Mouse (Mus musculus) 3T3-L1 (cell line): ENCODE data around the gene Sh3pxd2a.
A peak's percentile ranks its signal among the peaks of the same experiment; 100 is the strongest.

ENCODE experiments used
- DNase-seq: peaks from one replicate; pipeline ENCODE4 v3.0.0-alpha.2; 2015; ENCODE audit warnings: low read depth, low spot score

Gene Sh3pxd2a

DNA sequence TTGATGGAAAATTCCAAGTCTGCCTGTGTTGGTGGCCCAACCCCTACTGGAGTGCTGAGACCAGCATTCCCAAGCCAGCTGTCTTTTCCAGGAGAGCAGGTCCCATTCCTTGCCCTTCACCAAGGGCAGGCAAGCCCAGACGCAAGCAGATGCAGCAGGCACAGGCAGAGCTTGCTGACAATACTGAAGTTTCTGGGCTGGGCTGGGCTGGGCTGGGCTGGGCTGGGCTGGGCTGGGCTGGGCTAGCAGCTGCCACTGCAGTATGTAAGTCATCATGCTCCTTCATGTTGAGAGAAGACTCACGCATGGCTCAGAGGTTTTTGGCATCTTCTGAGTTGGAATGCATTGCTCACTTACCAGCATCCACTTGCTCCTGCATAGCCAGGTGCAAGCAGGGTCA, 27.7 kb upstream of the Sh3pxd2a start:
- DNase-seq, result peak; percentile 93

DNA sequence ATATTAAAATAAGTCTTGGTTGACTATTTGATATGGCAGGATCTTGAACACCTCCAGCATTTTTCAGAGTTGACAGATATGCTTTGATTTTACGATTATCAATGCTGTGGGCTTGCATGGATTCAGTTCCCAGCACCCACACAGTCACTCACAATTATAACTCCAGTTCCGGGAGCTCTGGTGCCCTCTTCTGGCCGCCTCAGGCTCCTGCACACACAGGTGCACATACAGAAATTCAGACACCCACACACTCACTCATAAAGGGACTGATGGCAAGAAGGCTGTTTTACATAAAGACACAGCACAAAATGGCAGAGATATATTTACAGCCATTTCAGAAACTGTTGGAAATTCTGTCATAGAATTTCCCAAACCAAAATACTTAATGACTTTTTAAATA, 25.0 kb upstream of the Sh3pxd2a start:
- no peak for DNase-seq

DNA sequence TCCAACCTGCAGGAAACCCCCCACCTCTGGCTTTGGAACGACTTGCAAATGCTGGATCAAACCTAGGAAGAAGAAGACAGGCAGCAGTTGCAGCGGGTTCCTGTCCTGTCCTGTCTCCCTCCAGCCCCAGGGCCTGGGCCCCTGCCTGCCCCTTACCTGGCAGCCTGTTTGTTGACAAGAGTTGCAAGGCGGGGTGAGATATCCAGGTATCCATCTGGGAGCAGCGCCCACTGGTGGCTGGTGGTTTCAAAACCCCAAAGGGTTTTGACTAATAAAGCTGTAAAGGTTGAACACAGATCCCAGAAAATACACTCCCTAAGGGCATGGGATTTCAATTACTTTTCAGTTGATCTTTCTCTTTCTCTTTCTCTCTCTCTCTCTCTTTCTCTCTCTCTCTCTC, 24.0 kb upstream of the Sh3pxd2a start:
- DNase-seq, result no peak

DNA sequence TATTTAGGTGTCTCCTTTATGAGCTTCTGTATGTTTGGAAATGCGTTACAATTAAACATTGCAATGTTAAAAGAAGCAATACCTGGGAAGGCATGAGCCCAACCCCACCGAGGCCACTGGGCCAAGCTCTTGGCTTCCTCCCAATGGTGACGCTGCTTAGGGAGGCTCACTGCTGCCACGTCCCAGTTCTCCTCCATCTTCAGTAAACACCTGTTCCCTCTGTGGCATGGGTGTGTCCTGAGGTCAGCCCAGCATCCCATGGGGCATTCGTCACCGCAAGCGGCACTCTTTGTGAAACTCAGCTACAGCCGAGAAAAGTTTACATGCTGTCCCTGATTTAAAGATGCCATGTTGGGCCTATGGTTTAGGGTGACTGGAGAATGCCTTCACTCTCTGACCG, 23.4 kb upstream of the Sh3pxd2a start:
- no peak for DNase-seq

DNA sequence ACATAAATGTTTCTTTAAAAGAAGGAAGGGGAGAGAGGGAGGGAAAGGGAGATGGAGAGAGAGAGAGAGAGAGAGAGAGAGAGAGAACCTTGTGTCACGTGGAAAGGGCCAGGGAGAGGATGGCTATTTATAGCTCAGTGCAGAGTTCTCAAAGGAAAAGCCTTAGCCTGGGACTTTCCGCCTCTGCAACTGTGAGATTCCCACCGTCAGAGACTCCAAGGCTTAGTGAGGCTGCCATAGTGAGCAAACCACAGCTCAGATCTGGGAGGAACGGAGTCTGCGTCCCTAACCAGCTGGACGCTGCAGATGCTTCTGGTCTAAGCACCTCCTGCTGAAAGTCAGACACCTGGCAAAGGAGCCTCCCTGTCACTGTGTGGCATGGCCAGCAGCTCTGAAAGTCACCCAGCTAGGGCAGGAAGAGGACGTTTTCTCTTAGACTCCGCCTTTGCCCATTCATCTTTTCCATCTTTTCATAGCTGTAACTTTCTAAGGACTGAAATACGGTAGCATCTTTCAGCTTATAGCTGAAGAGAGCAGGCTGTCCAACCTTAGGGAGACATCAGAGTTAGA, 21.9 kb upstream of the Sh3pxd2a start:
- peak; percentile 81 for DNase-seq

DNA sequence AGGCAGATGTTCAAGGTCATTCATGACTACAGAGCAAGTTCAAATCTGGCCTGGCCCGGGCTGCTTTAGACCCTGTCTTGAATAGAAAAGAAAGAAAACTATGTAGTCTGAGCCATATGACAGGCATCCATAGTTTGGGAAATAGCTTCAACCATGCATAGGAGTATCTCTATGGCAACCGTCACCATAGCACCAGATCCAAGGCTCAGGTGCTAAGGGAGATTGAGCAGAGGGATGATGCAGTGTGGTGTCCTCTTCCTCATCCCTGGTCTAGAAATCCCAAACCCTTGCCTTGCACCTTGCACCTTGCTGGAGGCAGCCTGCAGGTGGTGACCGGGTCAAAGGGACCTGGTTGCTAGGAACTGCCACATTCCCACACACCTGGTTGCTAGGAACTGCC, 19.9 kb upstream of the Sh3pxd2a start:
- DNase-seq, result no peak

DNA sequence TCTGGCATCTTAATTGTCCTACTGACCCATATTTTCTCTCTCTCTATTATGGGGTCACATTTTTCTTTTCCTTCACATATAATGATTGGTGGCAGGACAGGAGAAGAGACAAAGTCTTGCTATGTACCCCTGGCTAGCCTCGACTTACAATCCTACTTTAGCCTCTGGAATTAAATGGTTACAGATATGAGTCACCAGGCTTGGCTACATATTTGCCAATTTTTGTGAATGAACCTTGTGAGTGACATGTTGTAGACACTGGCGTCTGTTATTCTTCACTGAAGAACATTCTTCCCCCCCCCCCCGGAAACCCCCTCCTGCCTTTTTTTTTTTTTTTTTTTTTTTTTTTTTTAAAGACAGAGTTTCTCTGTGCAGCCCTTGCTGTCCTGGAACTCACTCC, 19.1 kb upstream of the Sh3pxd2a start:
- peak; percentile 86 for DNase-seq

DNA sequence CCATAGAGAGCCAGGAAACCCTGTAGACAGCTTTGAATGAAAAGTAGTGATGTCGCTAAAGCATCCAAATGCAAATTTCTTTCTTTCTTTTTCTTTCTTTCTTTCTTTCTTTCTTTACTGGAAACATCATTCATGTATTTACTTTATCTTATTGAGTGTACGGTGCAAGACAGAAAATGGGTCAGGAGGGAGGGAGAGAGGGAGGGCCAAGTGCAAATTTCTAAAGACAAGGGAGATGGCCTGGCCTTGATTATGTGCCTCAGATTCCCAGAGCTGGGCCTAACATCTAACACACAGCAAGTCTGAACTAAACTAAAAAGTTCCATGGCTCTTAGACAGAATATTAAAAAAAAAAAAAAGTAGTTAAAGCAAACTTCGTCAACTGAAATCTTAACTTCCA, 9.3 kb upstream of the Sh3pxd2a start:
- no peak for DNase-seq

DNA sequence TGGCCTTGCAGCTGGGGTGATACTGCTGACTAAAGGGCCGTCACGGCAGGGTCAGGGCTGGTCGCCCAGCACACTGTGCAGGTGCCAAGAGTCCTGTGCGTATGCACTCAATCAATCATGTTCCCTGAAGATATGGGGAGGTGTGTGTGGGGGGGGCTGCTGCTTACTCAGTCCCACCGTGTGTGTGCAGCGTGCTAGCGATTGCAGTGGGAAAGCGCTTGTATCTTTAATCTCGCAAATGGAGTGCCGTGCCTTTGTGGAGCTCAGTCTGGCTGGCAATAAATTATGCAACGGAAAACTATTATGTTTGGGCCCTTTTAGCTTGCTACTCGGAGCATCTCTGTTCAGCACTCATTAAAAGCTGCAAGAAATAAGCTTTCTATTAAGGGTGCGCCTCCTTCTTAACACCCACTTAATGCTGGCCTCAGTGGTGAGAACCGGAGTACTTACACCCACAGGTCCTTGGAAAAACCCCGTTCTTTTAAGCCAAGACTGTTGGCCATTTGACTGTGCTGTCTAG, 8.7 kb upstream of the Sh3pxd2a start:
- DNase-seq, result no peak

DNA sequence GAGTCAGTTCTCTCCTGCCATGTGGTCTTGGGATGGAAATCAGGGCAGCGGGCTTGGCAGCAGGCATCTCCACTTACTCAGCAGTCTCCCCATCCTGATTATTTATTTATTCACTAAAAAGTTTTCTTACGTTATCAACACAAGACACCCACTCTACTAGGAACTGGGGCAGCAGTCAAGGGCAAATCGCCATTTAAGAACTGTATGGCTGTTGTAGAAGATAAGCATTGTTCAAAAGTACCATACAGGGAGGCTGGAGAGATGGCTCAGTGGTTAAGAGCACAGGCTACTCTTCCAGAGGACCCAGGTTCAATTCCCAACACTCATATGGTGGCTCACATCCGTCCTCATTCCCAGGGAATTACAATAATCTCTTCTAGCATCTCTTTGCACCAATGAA, 7.6 kb upstream of the Sh3pxd2a start:
- no peak for DNase-seq

DNA sequence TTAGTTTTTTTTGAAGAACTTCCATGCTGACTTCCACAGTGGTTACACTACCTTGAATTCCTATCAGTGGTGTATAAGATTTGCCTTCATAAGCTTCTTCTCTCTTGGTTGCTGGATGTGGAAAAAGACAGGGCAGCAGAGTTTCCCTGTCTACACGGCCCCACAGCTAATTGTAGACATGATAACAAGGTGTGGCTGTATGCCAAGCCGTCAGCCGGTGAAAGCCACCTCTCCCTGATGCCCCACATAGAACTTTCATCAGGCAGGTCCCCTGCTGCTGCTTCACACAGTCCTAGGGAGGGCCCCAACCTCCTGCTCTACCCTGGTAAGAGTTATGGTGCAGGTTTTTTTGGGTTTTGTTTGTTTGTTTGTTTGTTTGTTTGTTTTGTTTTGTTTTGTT, 4.5 kb upstream of the Sh3pxd2a start:
- DNase-seq, result no peak

DNA sequence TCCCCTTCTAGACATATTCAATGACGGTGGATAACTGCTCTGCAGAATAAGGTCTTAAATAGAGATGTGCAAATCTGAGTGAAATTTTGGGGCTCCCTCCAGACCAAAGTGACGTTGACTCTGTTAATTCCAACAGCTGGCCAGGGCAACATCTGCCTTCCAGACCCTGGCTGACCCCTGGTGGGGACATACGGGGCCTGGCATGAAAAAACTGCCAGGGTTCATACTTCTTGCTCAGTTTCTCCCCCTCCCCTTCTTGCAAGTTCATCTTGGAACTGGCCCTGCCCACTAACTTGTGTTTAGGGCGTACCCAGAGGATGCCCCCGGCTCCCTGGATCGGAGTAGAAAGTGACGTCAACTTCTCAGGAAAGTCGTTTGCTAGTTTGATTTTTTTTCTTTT, 2.6 kb upstream of the Sh3pxd2a start:
- DNase-seq, result no peak

DNA sequence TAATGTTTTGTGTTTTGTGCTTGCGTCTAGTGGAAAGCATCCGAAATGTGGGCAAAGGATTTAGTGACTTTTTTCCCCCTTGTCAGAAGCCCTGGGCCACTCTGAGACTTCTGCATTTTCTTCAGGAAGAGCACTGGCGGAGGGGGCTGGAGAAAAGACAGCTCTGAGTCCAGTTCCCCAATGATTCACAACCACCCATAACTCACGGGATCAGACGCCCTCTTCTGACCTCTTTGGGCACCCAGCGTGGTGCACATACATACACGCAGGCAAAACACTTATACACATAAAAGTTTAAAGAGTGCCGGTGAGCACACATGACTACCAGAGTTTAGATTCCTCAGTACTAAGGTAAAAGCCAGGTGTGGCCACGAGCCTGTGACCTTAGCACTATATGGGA, 1.3 kb upstream of the Sh3pxd2a start:
- DNase-seq, result no peak

DNA sequence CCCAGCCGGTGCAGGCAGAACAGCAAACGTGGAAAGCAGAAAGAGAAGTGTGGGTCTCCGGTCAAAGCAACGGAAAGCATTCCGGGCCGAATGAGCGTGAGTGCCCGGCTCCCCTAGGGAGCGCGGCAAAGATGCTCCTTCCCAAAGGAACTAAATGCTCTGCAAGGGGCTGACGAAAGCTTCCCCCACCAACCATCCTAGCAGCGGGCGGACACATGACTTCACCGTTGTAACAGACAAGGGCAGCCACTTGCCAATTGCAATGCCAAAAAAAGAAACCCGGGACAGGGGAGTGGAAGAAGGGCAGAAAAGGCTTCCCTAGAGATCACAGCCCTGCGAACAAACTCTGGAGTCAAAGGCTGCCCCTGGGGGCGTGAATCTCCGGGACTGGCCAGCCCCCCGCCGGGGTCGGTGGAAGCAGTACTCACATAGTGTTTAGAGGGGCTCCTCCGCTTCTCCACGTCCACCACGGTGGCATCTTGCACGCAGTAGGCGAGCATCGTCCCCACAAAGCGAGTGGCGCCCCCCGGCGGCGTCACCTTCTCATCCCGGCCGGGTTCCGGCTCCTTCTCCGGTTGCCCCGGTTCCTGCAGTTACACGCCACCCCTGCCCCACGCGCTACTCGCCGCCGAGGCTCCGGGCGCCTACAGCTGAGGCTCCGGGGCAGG, 431 bp downstream of the Sh3pxd2a start:
- DNase-seq, result peak; percentile 78

DNA sequence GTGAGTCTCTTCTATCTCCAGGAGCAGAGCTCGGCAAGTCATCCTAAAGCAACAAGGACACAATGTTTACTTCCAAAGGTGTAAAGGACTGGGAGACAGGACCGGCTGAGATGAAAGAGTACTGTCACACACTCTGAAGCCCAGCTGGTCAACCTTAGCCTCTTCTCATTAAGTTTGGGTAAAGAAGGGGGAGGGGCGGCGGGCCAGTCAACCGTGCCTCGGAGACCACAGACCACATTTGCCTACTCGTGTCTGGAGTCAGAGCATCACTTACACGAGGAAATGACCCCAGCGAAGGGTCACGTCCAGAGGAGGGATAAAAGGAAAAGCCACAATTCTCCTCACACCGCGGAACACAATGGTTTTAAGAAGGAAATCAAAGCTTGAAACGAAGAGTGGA, 995 bp downstream of the Sh3pxd2a start:
- no peak for DNase-seq

DNA sequence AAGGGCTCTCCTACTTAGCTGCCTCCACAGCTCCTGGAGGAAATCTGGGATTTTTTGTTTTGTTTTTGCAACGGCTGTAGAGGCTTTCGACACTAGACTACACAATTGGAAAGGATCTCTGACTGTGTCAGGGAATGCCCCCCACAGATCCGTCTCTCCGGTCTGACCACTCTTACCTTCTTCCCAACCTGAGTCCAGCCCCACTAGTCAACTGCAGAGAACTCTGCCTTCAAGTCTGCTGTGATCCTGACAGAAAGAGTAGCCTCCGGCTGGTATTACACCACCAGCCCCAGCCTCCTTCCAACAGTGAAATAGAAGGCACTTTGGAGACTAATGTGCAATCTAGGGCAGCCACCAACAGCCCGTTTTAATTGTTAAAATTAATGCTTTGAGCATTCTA, 1.5 kb downstream of the Sh3pxd2a start:
- no peak for DNase-seq

DNA sequence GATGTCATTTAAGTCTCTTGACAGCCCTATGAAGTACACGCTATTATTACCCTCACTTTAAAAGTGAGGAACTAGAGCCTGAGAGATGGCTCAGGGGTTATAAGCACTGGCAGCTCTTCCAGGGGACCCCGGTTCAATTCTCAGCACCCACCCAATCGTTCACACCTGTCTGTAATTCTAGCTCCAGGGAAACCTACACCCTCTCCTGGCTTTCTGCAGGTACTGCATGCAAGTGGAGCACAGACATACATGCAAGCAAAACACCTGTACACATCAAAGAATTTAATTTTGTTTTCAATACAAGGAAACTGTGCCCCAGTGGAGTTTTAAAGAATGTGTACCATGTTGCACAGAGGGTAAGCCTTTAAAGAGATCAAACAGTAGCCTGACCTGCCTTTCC, 2.4 kb downstream of the Sh3pxd2a start:
- no peak for DNase-seq

DNA sequence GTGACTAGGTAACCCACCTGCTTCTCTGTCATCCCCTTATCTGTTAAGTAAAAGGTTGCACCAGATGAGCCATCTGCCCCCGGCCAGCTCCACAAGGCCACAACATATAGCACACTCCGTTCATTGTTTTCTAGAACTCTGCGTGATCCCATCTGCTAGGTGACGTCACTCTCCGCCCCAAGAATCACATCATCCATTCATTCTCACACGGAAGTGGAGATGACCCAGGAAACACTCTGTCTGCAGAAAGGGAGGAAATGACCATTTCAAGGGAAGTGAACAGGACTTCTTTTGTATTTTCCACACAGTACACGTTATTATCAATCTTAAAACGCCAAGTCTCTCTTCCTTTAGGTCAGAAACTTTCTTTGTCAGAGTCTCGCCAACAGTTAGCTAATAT, 2.8 kb downstream of the Sh3pxd2a start:
- DNase-seq, result no peak

DNA sequence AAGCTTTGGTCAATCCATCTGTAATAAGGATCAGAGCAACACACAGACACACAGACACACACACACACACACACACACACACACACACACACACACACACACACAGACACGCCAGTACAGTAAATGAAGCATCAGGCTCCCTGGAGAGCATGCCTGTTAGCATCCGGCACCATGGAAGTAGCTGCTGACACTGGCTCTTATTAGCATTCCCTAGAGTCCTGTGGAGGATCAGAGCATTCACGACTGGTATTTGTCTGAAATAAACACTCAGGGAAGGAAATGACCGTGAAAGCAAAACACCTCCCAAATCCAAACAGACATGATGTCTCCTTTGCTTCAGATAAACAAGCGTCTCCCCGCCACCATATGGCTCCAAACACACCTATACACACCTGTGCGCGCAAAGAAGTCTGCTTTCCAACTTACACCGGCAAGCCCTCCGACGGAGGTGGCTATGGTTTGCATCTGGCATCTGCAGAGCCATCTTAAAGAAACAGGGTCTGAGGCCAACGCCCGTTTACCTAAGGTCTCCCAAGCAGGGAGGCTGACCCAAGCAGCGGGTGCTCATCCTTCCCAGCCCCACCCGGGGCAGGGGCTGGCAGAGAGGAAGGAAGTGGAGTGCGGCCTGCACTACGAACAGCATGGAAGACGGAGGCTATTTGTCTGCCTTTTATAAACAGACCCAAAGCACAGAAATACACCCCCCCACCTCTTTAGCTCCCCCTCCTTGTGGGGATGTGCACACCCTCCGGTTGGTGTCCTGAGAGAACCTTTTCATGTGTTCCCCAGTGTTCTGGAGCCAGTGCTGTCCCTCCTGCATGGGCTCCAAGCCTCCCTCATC, 3.9 kb downstream of the Sh3pxd2a start:
- no peak for DNase-seq

DNA sequence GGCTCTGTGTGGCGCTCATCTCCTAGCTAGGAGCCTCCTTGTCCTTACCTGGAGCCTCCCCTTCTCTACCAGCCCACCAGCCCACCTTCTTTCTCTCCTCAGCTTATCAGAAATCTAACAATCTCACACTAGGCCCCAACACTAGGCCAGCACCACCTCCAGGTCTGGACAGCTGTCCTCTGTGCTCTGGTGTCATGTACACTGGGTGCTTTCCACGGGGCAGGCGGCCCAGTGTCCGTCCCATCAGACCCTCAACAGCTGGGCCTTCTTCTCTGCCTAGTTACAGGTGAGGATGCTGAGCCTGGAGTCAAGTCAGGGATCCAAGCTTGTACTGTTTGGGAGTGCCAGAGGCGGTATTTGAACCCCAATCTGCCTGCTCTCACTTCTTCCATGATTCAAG, 5.0 kb downstream of the Sh3pxd2a start:
- DNase-seq, result no peak

DNA sequence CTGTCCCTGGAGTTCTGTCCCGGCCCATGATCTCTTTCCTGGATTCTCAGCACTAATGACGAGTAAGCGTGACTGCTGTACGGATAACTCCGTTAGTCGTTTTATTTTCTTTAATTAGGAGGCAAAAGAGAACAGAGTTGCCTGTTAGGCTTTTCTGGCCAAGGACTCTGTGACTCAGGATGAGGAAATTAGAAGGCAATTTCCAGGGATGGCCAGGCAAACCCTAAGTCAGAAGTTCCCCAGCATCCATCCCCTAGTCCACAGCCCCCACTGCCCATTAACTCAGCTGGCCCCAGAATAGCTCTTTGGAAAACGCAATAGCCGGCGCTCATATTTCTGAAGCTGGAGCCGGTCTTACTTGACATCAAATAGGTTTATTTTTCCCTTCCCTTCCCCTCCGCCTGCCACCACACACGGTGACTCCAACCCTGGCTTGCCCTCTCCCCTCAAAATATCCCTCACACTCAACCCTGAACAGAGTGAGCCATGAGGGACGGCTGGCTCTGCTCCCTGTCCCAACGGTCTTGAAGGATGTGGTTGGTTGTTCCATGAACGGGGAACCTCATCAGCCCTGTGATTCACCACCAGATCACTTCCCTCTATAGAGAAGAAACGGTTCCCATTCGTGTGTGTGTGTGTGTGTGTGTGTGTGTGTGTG, 5.6 kb downstream of the Sh3pxd2a start:
- DNase-seq, result peak; percentile 88
